Mouse (Mus musculus): ENCODE results near the gene Gm8279. TPM values are rescaled to one million over a fixed set of nuclear protein-coding genes. Genes with fewer than 3 reads are reported as not detected.
"Not testable (repeated sequence)": the region's sequence is repeated elsewhere in the genome, so short reads cannot be mapped to it uniquely, and the experiment has no call there.

The Gm8279 gene
- not detected for total RNA-seq (2021)
- long read RNA-seq, experiment 1: 0 reads
- long read RNA-seq, experiment 2: 0 reads

GRCm38 (mm10) chr14:5131219-5131618 lies at the start of gene Gm8279:
TSS of gene Gm8279 (plus strand) at chr14:5131519.
- DNase-seq: not testable (repeated sequence)

GRCm38 (mm10) chr14:5164235-5164634 lies 32.9 kb downstream of the Gm8279 start, which contains the start of gene Gm3317:
TSS of gene Gm3317 (plus strand) at chr14:5164535.
- not testable (repeated sequence) for DNase-seq

- not testable (repeated sequence) for DNase-seq
Observed at GRCm38 (mm10) chr14:5185493-5185892, 54.2 kb downstream of the Gm8279 start, which contains the start of gene Gm8271. TSS of gene Gm8271 (plus strand) at chr14:5185793.

Other genes starting within 250 kb of the Gm8279 start
- gene Gm3278, start 239.1 kb upstream of the Gm8279 start, total RNA-seq (2021): not detected
- not detected for gene Gm8297, start 147.6 kb upstream of the Gm8279 start, total RNA-seq (2021)
- not detected for gene Gm3298, start 115.6 kb upstream of the Gm8279 start, total RNA-seq (2021)
- not detected for gene 4930555G01Rik, start 80.9 kb upstream of the Gm8279 start, total RNA-seq (2021)
- not detected for gene Gm8281, start 60.5 kb upstream of the Gm8279 start, total RNA-seq (2021)
- gene Gm3317, start 33.0 kb downstream of the Gm8279 start, total RNA-seq (2021): not detected
- not detected for gene Gm8271, start 54.3 kb downstream of the Gm8279 start, total RNA-seq (2021)
- not detected for gene Gm3526, start 129.1 kb downstream of the Gm8279 start, total RNA-seq (2021)
- not detected for gene Gm3542, start 203.4 kb downstream of the Gm8279 start, total RNA-seq (2021)